Mouse (Mus musculus): Measurements from ENCODE around the gene Dera. TPM values are rescaled to one million over a fixed set of nuclear protein-coding genes. Genes with fewer than 3 reads are reported as not detected.
"Not testable (repeated sequence)": the region's sequence is repeated elsewhere in the genome, so short reads cannot be mapped to it uniquely, and the experiment has no call there.

Dera gene
- polyA plus RNA-seq (2015; fragmentation: Nextera tagmentation; extraction: Ambion mirVana) = 19.0 and 20.1 TPM in 2 replicates

- Histone ChIP-seq H3K27me3 (no peaks in the 10 kb centered on the region), H3K4me2 (peak within 1 kb of the TSS; percentile 63), H3K27ac (no peak within 1 kb of the TSS), H3K4me1 (peaks cover 11% of the 10 kb centered on the region), H3K9ac (peak within 1 kb of the TSS; percentile 60), H3K36me3 (ENCODE audit: poor library complexity, severe bottlenecking) (peaks cover 29% of the 10 kb centered on the region), H3K9me3 (replicated peaks) (no peaks in the 10 kb centered on the region), H3K4me3 (peak within 1 kb of the TSS; percentile 53)
- ATAC-seq = peak; percentile 85
- WGBS = 11% methylated on average over 26 of the region's 26 CpGs
Measured at GRCm38 (mm10) chr6:137754056-137754856, at the start of gene Dera. Gene Dera, plus strand, starts transcription at chr6:137754546.

DNA sequence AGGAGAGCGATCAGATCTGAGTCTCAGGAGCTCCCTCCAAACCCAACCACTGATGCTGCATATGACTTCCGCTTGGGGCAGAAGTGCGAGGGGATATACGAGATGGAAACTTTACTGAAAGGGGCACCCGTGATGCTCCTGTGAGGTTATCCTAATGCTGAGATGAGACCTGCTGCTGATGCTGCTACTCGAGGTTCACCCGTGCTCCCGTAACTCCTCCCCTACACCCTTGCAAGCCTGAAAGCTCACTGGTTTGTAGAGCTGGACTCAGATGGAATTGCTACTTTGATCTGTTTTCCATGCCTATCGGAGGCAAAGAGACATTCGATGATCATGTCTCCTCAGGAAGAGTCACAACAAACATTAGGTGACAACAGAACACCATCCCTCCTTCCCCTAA is 48.1 kb upstream of the Dera start:
- no peaks in the 10 kb centered on the region for H3K9me3 ChIP-seq (replicated peaks)
- no peaks in the 10 kb centered on the region for H3K4me1 ChIP-seq
- H3K4me3 ChIP-seq = no peak overlapping the region
- no peaks in the 10 kb centered on the region for H3K36me3 ChIP-seq (ENCODE audit: poor library complexity, severe bottlenecking)
- H3K27me3 ChIP-seq = peaks cover 8% of the 10 kb centered on the region; the same call in 1 of the 2 replicates
- H3K4me2 ChIP-seq = no peak overlapping the region
- no peak for ATAC-seq
- 96% methylated on average over 10 of the region's 10 CpGs for WGBS
- no peak overlapping the region for H3K27ac ChIP-seq
- no peak overlapping the region for H3K9ac ChIP-seq

DNA sequence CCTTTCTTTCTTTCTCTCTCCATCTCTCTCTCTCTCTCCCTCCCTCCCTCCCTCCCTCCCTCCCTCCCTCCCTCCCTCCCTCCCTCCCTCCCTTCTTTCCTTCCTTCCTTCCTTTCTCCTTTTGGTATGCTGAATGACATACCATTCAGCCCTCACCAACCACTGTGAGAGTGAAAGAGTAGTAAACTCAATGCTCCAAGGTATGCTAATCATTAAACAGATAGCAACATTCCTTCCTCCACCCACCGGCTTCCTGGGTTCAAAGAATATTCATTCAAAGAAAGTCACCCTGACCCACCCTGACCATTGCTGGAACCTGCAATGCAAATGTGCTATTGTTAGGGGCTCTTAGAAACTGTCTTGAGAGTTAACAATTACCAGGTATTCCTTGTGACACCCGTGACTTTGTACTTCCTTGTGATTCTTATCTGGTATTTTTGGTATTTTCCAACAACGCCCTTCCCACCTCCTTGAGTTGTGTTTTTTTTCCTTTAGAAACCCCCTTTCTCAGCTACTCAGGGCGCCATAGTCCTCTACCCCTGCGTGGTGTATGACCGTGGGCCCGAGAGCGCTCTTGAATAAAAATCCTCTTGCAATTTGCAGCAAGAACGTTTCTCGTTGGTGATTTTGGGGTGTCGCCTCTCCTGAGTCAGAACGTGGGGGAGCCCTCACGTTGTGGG is 45.5 kb upstream of the Dera start:
- not testable (repeated sequence) for H3K36me3 ChIP-seq (ENCODE audit: poor library complexity, severe bottlenecking); H3K9ac ChIP-seq; H3K27me3 ChIP-seq; H3K4me2 ChIP-seq; H3K9me3 ChIP-seq (replicated peaks); H3K27ac ChIP-seq; H3K4me1 ChIP-seq; H3K4me3 ChIP-seq; ATAC-seq
- 90% methylated on average over 13 of the region's 13 CpGs for WGBS

DNA sequence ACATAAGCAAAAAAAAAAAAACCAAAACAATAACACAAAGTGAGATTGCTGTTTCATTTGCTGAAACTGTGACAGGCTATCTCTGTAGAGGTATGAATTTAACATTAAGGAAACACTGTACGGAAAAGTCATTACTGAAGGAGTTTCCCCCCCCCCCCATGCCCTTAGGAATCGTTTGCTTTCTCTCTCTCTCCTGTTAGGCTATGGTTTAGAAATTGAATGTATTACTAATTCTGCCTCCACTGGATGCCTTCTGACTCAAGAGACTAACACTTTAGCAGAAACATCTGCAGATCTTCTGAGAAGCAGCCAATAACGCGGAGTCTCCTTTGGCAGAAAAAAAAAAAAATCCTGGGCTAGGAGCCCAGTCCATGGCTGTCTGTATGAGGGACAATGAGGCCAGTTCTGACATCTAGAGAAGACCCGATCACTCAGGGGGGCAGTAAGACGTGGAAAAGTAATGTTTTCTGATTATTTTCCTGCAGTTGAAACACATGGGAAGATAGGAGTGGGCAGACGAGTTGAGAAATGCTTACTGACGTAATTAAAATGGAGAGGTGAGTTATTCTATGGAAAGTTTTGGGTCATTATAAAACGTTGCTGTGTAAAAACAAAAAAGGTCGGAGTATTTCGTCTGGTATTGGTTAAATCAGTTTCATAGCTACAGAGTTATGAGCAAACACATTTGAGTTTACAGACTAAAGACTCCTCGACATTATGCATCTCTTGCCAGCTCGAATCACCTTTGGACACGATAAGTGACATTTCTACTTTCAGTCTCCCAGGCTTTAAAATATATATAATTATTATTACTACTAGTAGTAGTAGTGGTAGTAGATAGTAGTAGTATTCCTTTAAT is 43.9 kb upstream of the Dera start:
- 80% methylated on average over 14 of the region's 14 CpGs for WGBS
- Histone ChIP-seq H3K9ac (no peak overlapping the region), H3K27me3 (peaks cover 9% of the 10 kb centered on the region; the same call in 1 of the 2 replicates), H3K4me3 (no peak overlapping the region), H3K4me1 (0 out of 2 replicates have a peak, but pooled peaks cover 6% of the 10 kb centered on the region), H3K27ac (no peak overlapping the region), H3K9me3 (replicated peaks) (no peaks in the 10 kb centered on the region), H3K36me3 (ENCODE audit: poor library complexity, severe bottlenecking) (no peaks in the 10 kb centered on the region), H3K4me2 (no peak overlapping the region)
- no peak for ATAC-seq

- Histone ChIP-seq H3K4me1 (0 out of 2 replicates have a peak, but pooled peaks cover 6% of the 10 kb centered on the region), H3K9me3 (replicated peaks) (no peaks in the 10 kb centered on the region), H3K4me3 (no peak overlapping the region), H3K27ac (peak overlapping the region; percentile 26; the same call in 1 of the 2 replicates), H3K36me3 (ENCODE audit: poor library complexity, severe bottlenecking) (no peaks in the 10 kb centered on the region), H3K27me3 (peaks cover 5% of the 10 kb centered on the region; the same call in 1 of the 2 replicates), H3K9ac (no peak overlapping the region), H3K4me2 (no peak overlapping the region)
- peak; percentile 45; the same call in 1 of the 2 replicates for ATAC-seq
- 28% methylated on average over 7 of the region's 7 CpGs for WGBS
Measured at GRCm38 (mm10) chr6:137712654-137713309, 41.6 kb upstream of the Dera start.

- Histone ChIP-seq H3K4me1 (0 out of 2 replicates have a peak, but pooled peaks cover 6% of the 10 kb centered on the region), H3K9me3 (replicated peaks) (no peaks in the 10 kb centered on the region), H3K4me3 (no peak overlapping the region), H3K27ac (0 out of 2 replicates have a peak overlapping the region, but pooled peaks have one; percentile 26), H3K9ac (no peak overlapping the region), H3K27me3 (0 out of 2 replicates have a peak, but pooled peaks cover 3% of the 10 kb centered on the region), H3K36me3 (ENCODE audit: poor library complexity, severe bottlenecking) (no peaks in the 10 kb centered on the region), H3K4me2 (no peak overlapping the region)
- ATAC-seq = peak; percentile 53
- WGBS = 67% methylated on average over 3 of the region's 3 CpGs
Measured at GRCm38 (mm10) chr6:137713310-137713664, 41.1 kb upstream of the Dera start.

- no peak for ATAC-seq
- Histone ChIP-seq H3K9me3 (replicated peaks) (no peaks in the 10 kb centered on the region), H3K9ac (no peak overlapping the region), H3K27ac (no peak overlapping the region), H3K4me1 (0 out of 2 replicates have a peak, but pooled peaks cover 6% of the 10 kb centered on the region), H3K4me3 (no peak overlapping the region), H3K4me2 (no peak overlapping the region), H3K36me3 (ENCODE audit: poor library complexity, severe bottlenecking) (no peaks in the 10 kb centered on the region), H3K27me3 (0 out of 2 replicates have a peak, but pooled peaks cover 3% of the 10 kb centered on the region)
- 58% methylated on average over 5 of the region's 5 CpGs for WGBS
Measured at GRCm38 (mm10) chr6:137716802-137717201, 37.5 kb upstream of the Dera start.

DNA sequence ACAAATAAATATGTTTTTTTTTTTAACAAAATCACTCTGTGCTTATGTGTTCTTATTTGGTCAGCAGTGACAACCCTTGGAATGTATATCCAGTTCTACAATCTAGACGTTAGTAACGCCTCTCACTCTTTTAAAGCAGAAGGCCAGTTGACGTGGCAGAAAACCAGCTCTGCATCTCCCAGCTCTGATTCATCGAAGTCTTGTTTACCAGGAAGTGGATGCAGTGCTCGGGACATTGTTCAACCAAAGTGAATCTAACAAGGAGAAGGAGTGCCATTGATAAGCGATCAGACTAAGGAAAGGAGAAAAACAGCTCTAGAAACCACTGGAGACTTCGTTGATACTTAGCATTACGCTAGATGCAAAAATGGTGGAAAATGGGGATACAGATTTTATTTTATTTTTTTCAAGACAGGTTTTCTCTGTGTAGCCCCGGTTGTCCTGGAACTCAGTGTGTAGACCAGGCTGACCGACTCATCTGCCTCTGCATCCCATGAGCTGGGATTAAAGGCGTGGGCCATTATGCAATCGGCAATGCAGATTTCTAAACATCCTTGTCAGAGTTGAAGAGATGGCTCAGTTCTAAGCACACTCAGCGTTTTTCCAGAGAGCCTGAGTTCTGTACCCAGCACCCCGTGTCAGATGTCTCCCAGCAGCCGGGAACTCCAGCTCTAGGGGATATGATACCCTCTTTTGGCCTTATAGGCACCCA is 32.0 kb upstream of the Dera start:
- 92% methylated on average over 15 of the region's 15 CpGs for WGBS
- H3K9me3 ChIP-seq (replicated peaks) = no peaks in the 10 kb centered on the region
- no peaks in the 10 kb centered on the region for H3K4me1 ChIP-seq
- H3K27me3 ChIP-seq = peaks cover 4% of the 10 kb centered on the region; the same call in 1 of the 2 replicates
- ATAC-seq = no peak
- no peak overlapping the region for H3K27ac ChIP-seq
- H3K36me3 ChIP-seq (ENCODE audit: poor library complexity, severe bottlenecking) = no peaks in the 10 kb centered on the region
- H3K9ac ChIP-seq = no peak overlapping the region
- H3K4me2 ChIP-seq = no peak overlapping the region
- no peak overlapping the region for H3K4me3 ChIP-seq

GRCm38 (mm10) chr6:137723898-137724297 is 30.4 kb upstream of the Dera start:
- ATAC-seq = peak; percentile 51; the same call in 1 of the 2 replicates
- peaks cover 4% of the 10 kb centered on the region; the same call in 1 of the 2 replicates for H3K27me3 ChIP-seq
- H3K4me2 ChIP-seq = no peak overlapping the region
- no peaks in the 10 kb centered on the region for H3K4me1 ChIP-seq
- H3K4me3 ChIP-seq = no peak overlapping the region
- no peaks in the 10 kb centered on the region for H3K36me3 ChIP-seq (ENCODE audit: poor library complexity, severe bottlenecking)
- H3K9me3 ChIP-seq (replicated peaks) = no peaks in the 10 kb centered on the region
- H3K9ac ChIP-seq = no peak overlapping the region
- no peak overlapping the region for H3K27ac ChIP-seq
- WGBS = 7% methylated on average over 4 of the region's 4 CpGs

GRCm38 (mm10) chr6:137734460-137734845 is 19.9 kb upstream of the Dera start:
- peak; percentile 36 for ATAC-seq
- Histone ChIP-seq H3K4me3 (peak overlapping the region; percentile 93), H3K9me3 (replicated peaks) (no peaks in the 10 kb centered on the region), H3K27me3 (peaks cover 11% of the 10 kb centered on the region), H3K27ac (peak overlapping the region; percentile 48), H3K4me1 (peaks cover 18% of the 10 kb centered on the region), H3K4me2 (peak overlapping the region; percentile 95), H3K9ac (peak overlapping the region; percentile 91), H3K36me3 (ENCODE audit: poor library complexity, severe bottlenecking) (peaks cover 9% of the 10 kb centered on the region)
- WGBS = 9% methylated on average over 7 of the region's 7 CpGs

Data from forebrain, embryonic 13.5 days (tissue).